Mouse (Mus musculus): ENCODE data around the gene Man2a1. TPM values are rescaled to one million over a fixed set of nuclear protein-coding genes. Genes with fewer than 3 reads are reported as not detected.
A peak's percentile ranks its signal among the peaks of the same experiment; 100 is the strongest.

The Man2a1 gene
- polyA plus RNA-seq, 1 experiment, result 28.4 TPM

- TF ChIP-seq POLR2A (IDR thresholded peaks at IDR 0.05; ENCODE audit: control insufficient read depth, low read depth, low read length) (no peak), CTCF (IDR thresholded peaks at IDR 0.05; ENCODE audit: control insufficient read depth, insufficient read depth, insufficient replicate concordance, low read depth, low read length) (no peak)
- H3K4me3 ChIP-seq (ENCODE audit: control insufficient read depth, low read depth, low read length), result no peak overlapping the region
- H3K4me1 ChIP-seq (ENCODE audit: control insufficient read depth, insufficient read depth, low read length), result peaks cover 5% of the 10 kb centered on the region; the same call in 1 of the 2 replicates
- H3K36me3 ChIP-seq (ENCODE audit: control insufficient read depth, insufficient read depth, low read length), result no peaks in the 10 kb centered on the region
- no peaks in the 10 kb centered on the region for H3K27me3 ChIP-seq (ENCODE audit: control insufficient read depth, insufficient read depth, low read length)
- H3K27ac ChIP-seq (ENCODE audit: control insufficient read depth, insufficient read depth, low read depth, low read length), result peak overlapping the region; percentile 74; the same call in 1 of the 2 replicates
Measured at GRCm38 (mm10) chr17:64573981-64574380, 26.6 kb upstream of the Man2a1 start.

GRCm38 (mm10) chr17:64575240-64575639 lies 25.3 kb upstream of the Man2a1 start:
- Histone ChIP-seq H3K36me3 (ENCODE audit: control insufficient read depth, insufficient read depth, low read length) (no peaks in the 10 kb centered on the region), H3K4me3 (ENCODE audit: control insufficient read depth, low read depth, low read length) (no peak overlapping the region), H3K27ac (ENCODE audit: control insufficient read depth, insufficient read depth, low read depth, low read length) (no peak overlapping the region), H3K4me1 (ENCODE audit: control insufficient read depth, insufficient read depth, low read length) (peaks cover 5% of the 10 kb centered on the region; the same call in 1 of the 2 replicates), H3K27me3 (ENCODE audit: control insufficient read depth, insufficient read depth, low read length) (no peaks in the 10 kb centered on the region)
- no peak for TF ChIP-seq CTCF (IDR thresholded peaks at IDR 0.05; ENCODE audit: control insufficient read depth, insufficient read depth, insufficient replicate concordance, low read depth, low read length)
- no peak for TF ChIP-seq POLR2A (IDR thresholded peaks at IDR 0.05; ENCODE audit: control insufficient read depth, low read depth, low read length)

GRCm38 (mm10) chr17:64577485-64577884 lies 23.1 kb upstream of the Man2a1 start:
- no peak overlapping the region for H3K27ac ChIP-seq (ENCODE audit: control insufficient read depth, insufficient read depth, low read depth, low read length)
- H3K27me3 ChIP-seq (ENCODE audit: control insufficient read depth, insufficient read depth, low read length), result no peaks in the 10 kb centered on the region
- no peaks in the 10 kb centered on the region for H3K36me3 ChIP-seq (ENCODE audit: control insufficient read depth, insufficient read depth, low read length)
- peaks cover 5% of the 10 kb centered on the region; the same call in 1 of the 2 replicates for H3K4me1 ChIP-seq (ENCODE audit: control insufficient read depth, insufficient read depth, low read length)
- H3K4me3 ChIP-seq (ENCODE audit: control insufficient read depth, low read depth, low read length), result no peak overlapping the region
- no peak for TF ChIP-seq POLR2A (IDR thresholded peaks at IDR 0.05; ENCODE audit: control insufficient read depth, low read depth, low read length)
- no peak for TF ChIP-seq CTCF (IDR thresholded peaks at IDR 0.05; ENCODE audit: control insufficient read depth, insufficient read depth, insufficient replicate concordance, low read depth, low read length)

- H3K27me3 ChIP-seq (ENCODE audit: control insufficient read depth, insufficient read depth, low read length), result no peaks in the 10 kb centered on the region
- H3K4me1 ChIP-seq (ENCODE audit: control insufficient read depth, insufficient read depth, low read length), result peaks cover 5% of the 10 kb centered on the region; the same call in 1 of the 2 replicates
- no peak for TF ChIP-seq POLR2A (IDR thresholded peaks at IDR 0.05; ENCODE audit: control insufficient read depth, low read depth, low read length)
- no peak for TF ChIP-seq CTCF (IDR thresholded peaks at IDR 0.05; ENCODE audit: control insufficient read depth, insufficient read depth, insufficient replicate concordance, low read depth, low read length)
- no peak overlapping the region for H3K4me3 ChIP-seq (ENCODE audit: control insufficient read depth, low read depth, low read length)
- no peaks in the 10 kb centered on the region for H3K36me3 ChIP-seq (ENCODE audit: control insufficient read depth, insufficient read depth, low read length)
- no peak overlapping the region for H3K27ac ChIP-seq (ENCODE audit: control insufficient read depth, insufficient read depth, low read depth, low read length)
Measured at GRCm38 (mm10) chr17:64578346-64578745, 22.2 kb upstream of the Man2a1 start.

- Histone ChIP-seq H3K27me3 (ENCODE audit: control insufficient read depth, insufficient read depth, low read length) (no peaks in the 10 kb centered on the region), H3K4me1 (ENCODE audit: control insufficient read depth, insufficient read depth, low read length) (no peaks in the 10 kb centered on the region), H3K36me3 (ENCODE audit: control insufficient read depth, insufficient read depth, low read length) (no peaks in the 10 kb centered on the region), H3K27ac (ENCODE audit: control insufficient read depth, insufficient read depth, low read depth, low read length) (no peak overlapping the region), H3K4me3 (ENCODE audit: control insufficient read depth, low read depth, low read length) (no peak overlapping the region)
- TF ChIP-seq POLR2A (IDR thresholded peaks at IDR 0.05; ENCODE audit: control insufficient read depth, low read depth, low read length), result no peak
- TF ChIP-seq CTCF (IDR thresholded peaks at IDR 0.05; ENCODE audit: control insufficient read depth, insufficient read depth, insufficient replicate concordance, low read depth, low read length), result no peak
Measured at GRCm38 (mm10) chr17:64579696-64580095, 20.8 kb upstream of the Man2a1 start.

DNA sequence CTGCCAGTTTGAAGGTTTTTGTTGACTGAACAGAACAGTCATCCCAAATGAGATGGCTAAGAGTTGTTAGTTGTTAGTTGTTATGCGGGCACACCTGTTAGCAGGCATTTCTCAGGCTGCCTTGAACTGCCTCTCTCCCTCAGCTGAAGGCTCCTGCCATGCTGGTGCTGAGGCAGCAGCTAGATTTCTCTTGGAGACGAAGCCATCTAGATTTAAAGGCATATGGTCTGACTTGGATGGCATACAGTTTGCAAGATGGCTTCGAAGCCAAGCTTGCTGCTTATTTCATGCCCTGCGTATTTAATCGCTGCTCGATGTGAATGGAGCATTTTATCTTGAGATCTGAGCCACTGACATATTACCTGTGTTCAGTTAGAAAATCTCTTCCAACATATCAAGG lies 19.4 kb upstream of the Man2a1 start:
- TF ChIP-seq POLR2A (IDR thresholded peaks at IDR 0.05; ENCODE audit: control insufficient read depth, low read depth, low read length) (no peak), CTCF (IDR thresholded peaks at IDR 0.05; ENCODE audit: control insufficient read depth, insufficient read depth, insufficient replicate concordance, low read depth, low read length) (no peak)
- Histone ChIP-seq H3K36me3 (ENCODE audit: control insufficient read depth, insufficient read depth, low read length) (no peaks in the 10 kb centered on the region), H3K27me3 (ENCODE audit: control insufficient read depth, insufficient read depth, low read length) (no peaks in the 10 kb centered on the region), H3K4me1 (ENCODE audit: control insufficient read depth, insufficient read depth, low read length) (no peaks in the 10 kb centered on the region), H3K27ac (ENCODE audit: control insufficient read depth, insufficient read depth, low read depth, low read length) (no peak overlapping the region), H3K4me3 (ENCODE audit: control insufficient read depth, low read depth, low read length) (peak overlapping the region; percentile 9; the same call in 1 of the 2 replicates)

GRCm38 (mm10) chr17:64581962-64582361 lies 18.6 kb upstream of the Man2a1 start:
- TF ChIP-seq CTCF (IDR thresholded peaks at IDR 0.05; ENCODE audit: control insufficient read depth, insufficient read depth, insufficient replicate concordance, low read depth, low read length) (no peak), POLR2A (IDR thresholded peaks at IDR 0.05; ENCODE audit: control insufficient read depth, low read depth, low read length) (no peak)
- H3K36me3 ChIP-seq (ENCODE audit: control insufficient read depth, insufficient read depth, low read length), result no peaks in the 10 kb centered on the region
- no peaks in the 10 kb centered on the region for H3K27me3 ChIP-seq (ENCODE audit: control insufficient read depth, insufficient read depth, low read length)
- no peaks in the 10 kb centered on the region for H3K4me1 ChIP-seq (ENCODE audit: control insufficient read depth, insufficient read depth, low read length)
- H3K4me3 ChIP-seq (ENCODE audit: control insufficient read depth, low read depth, low read length), result peak overlapping the region; percentile 20
- H3K27ac ChIP-seq (ENCODE audit: control insufficient read depth, insufficient read depth, low read depth, low read length), result no peak overlapping the region

- no peak overlapping the region for H3K27ac ChIP-seq (ENCODE audit: control insufficient read depth, insufficient read depth, low read depth, low read length)
- H3K27me3 ChIP-seq (ENCODE audit: control insufficient read depth, insufficient read depth, low read length), result no peaks in the 10 kb centered on the region
- TF ChIP-seq POLR2A (IDR thresholded peaks at IDR 0.05; ENCODE audit: control insufficient read depth, low read depth, low read length) (no peak), CTCF (IDR thresholded peaks at IDR 0.05; ENCODE audit: control insufficient read depth, insufficient read depth, insufficient replicate concordance, low read depth, low read length) (no peak)
- no peaks in the 10 kb centered on the region for H3K4me1 ChIP-seq (ENCODE audit: control insufficient read depth, insufficient read depth, low read length)
- H3K4me3 ChIP-seq (ENCODE audit: control insufficient read depth, low read depth, low read length), result no peak overlapping the region
- no peaks in the 10 kb centered on the region for H3K36me3 ChIP-seq (ENCODE audit: control insufficient read depth, insufficient read depth, low read length)
Measured at GRCm38 (mm10) chr17:64590483-64590882, 10.1 kb upstream of the Man2a1 start.

Data from testis, adult 2 months (tissue).